Mouse (Mus musculus) Patski (cell line): Measurements from ENCODE around the gene Vstm2l. TPM values are rescaled to one million over a fixed set of nuclear protein-coding genes. Genes with fewer than 3 reads are reported as not detected.

Experiments used
- ATAC-seq: fragments of 100-300 bp; one replicate; pipeline ENCODE4 v1.8.0; 2021
- CTCF ChIA-PET: fragments of 350-600 bp; sonication (Branson Sonifier 250); formaldehyde crosslinking; loops from one replicate; lab custom pipeline; 2022; ENCODE audit warnings: inconsistent platforms; lab: Charles Lee
- POLR2A ChIA-PET: fragments of 350-600 bp; sonication (Branson Sonifier 250); formaldehyde crosslinking; loops from one replicate; lab custom pipeline; 2022; ENCODE audit warnings: antibody characterized with exemption, inconsistent platforms; lab: Charles Lee
- DNase-seq: peaks from one replicate; pipeline ENCODE4 v3.0.0-alpha.2; 2011; ENCODE audit warnings: low read depth, low spot score
- H3K27me3 ChIP-seq: fragments of 371-371 bp; one replicate; pipeline ENCODE4 v1.5.1; 2021
- CTCF ChIP-seq: fragments of 100-300 bp; IDR thresholded peaks from one replicate; pipeline ENCODE4 v1.5.1; 2021
- in situ Hi-C: fragments of 300-500 bp; cut with MboI; formaldehyde crosslinking; loops from 3 replicates; pipeline ENCODE4 v1.11.1; 2018; ENCODE audit warnings: low pct_unique_long_range_greater_than_20kb, mixed read lengths
- polyA plus RNA-seq: library from polyadenylated mRNA; unstranded; gene quantifications from one replicate; pipeline ENCODE4 v1.2.3, GENCODE M21; 2021

Gene Vstm2l
- not detected for polyA plus RNA-seq

- ChIA-PET CTCF (no interaction called here), POLR2A (no interaction called here)
- in situ Hi-C loops, result no loop called here
- TF ChIP-seq CTCF, result no peak
- peaks cover 34% of the 10 kb centered on the region for H3K27me3 ChIP-seq
- DNase-seq (no peak), ATAC-seq (no peak)
These were observed at the start of gene Vstm2l for GRCm38 (mm10) chr2:157914105-157914764. Gene Vstm2l, plus strand, starts transcription at chr2:157914653.

GRCm38 (mm10) chr2:157867126-157867525, 47.3 kb upstream of the Vstm2l start:
- ChIA-PET POLR2A (no interaction called here), CTCF (no interaction called here)
- no peaks in the 10 kb centered on the region for H3K27me3 ChIP-seq
- no peak for ATAC-seq
- TF ChIP-seq CTCF, result no peak
- in situ Hi-C loops, result no loop called here
- no peak for DNase-seq

GRCm38 (mm10) chr2:157870247-157870646, 44.2 kb upstream of the Vstm2l start:
- no peak for DNase-seq
- POLR2A ChIA-PET, result interaction anchor here (0.8 kb wide), 1 partner anchor 12 kb away, joined by 3 read pairs; no protein-coding TSS in a partner anchor
- CTCF ChIA-PET, result no interaction called here
- in situ Hi-C loops, result no loop called here
- no peak for TF ChIP-seq CTCF
- H3K27me3 ChIP-seq, result no peaks in the 10 kb centered on the region
- no peak for ATAC-seq

GRCm38 (mm10) chr2:157873223-157873622, 41.2 kb upstream of the Vstm2l start:
- in situ Hi-C loops, result no loop called here
- POLR2A ChIA-PET, result no interaction called here
- peak; percentile 21 for ATAC-seq
- H3K27me3 ChIP-seq, result no peaks in the 10 kb centered on the region
- no peak for TF ChIP-seq CTCF
- CTCF ChIA-PET, result interaction anchor here (1.5 kb wide), 1 partner anchor 32 kb away, joined by 3 read pairs; no protein-coding TSS in a partner anchor
- DNase-seq, result no peak

GRCm38 (mm10) chr2:157873691-157874090, 40.8 kb upstream of the Vstm2l start:
- no peak for TF ChIP-seq CTCF
- in situ Hi-C loops, result no loop called here
- CTCF ChIA-PET, result interaction anchor here (1.5 kb wide), 1 partner anchor 32 kb away, joined by 3 read pairs; no protein-coding TSS in a partner anchor
- ATAC-seq, result no peak
- DNase-seq, result no peak
- POLR2A ChIA-PET, result no interaction called here
- no peaks in the 10 kb centered on the region for H3K27me3 ChIP-seq

GRCm38 (mm10) chr2:157875111-157875510, 39.3 kb upstream of the Vstm2l start:
- in situ Hi-C loops, result no loop called here
- ATAC-seq (no peak), DNase-seq (no peak)
- POLR2A ChIA-PET, result no interaction called here
- CTCF ChIA-PET, result no interaction called here
- TF ChIP-seq CTCF, result no peak
- no peaks in the 10 kb centered on the region for H3K27me3 ChIP-seq

- DNase-seq, result no peak
- POLR2A ChIA-PET, result no interaction called here
- in situ Hi-C loops, result no loop called here
- ATAC-seq, result no peak
- CTCF ChIA-PET, result no interaction called here
- no peaks in the 10 kb centered on the region for H3K27me3 ChIP-seq
- no peak for TF ChIP-seq CTCF
These were observed 37.1 kb upstream of the Vstm2l start for GRCm38 (mm10) chr2:157877394-157877793.

- no peaks in the 10 kb centered on the region for H3K27me3 ChIP-seq
- CTCF ChIA-PET, result no interaction called here
- no peak for TF ChIP-seq CTCF
- POLR2A ChIA-PET, result no interaction called here
- ATAC-seq (no peak), DNase-seq (no peak)
- in situ Hi-C loops, result no loop called here
These were observed 36.5 kb upstream of the Vstm2l start for GRCm38 (mm10) chr2:157877967-157878366.

GRCm38 (mm10) chr2:157881939-157882338, 32.5 kb upstream of the Vstm2l start:
- TF ChIP-seq CTCF, result no peak
- ATAC-seq (no peak), DNase-seq (no peak)
- in situ Hi-C loops, result no loop called here
- H3K27me3 ChIP-seq, result no peaks in the 10 kb centered on the region
- ChIA-PET CTCF (no interaction called here), POLR2A (no interaction called here)

GRCm38 (mm10) chr2:157887275-157888025, 27.0 kb upstream of the Vstm2l start:
- ATAC-seq, result no peak
- TF ChIP-seq CTCF, result no peak
- no peak for DNase-seq
- H3K27me3 ChIP-seq, result no peaks in the 10 kb centered on the region
- CTCF ChIA-PET, result no interaction called here
- POLR2A ChIA-PET, result no interaction called here
- in situ Hi-C loops, result no loop called here

GRCm38 (mm10) chr2:157891166-157891565, 23.3 kb upstream of the Vstm2l start:
- ChIA-PET CTCF (no interaction called here), POLR2A (no interaction called here)
- in situ Hi-C loops, result no loop called here
- DNase-seq (no peak), ATAC-seq (no peak)
- no peaks in the 10 kb centered on the region for H3K27me3 ChIP-seq
- no peak for TF ChIP-seq CTCF
